Mouse (Mus musculus) cerebellum, adult 2 months (tissue): ENCODE results near the gene Wnt2. TPM values are rescaled to one million over a fixed set of nuclear protein-coding genes. Genes with fewer than 3 reads are reported as not detected.

Experiments
- DNase-seq, 2 experiments: peaks; one replicate each; pipeline ENCODE4 v3.0.0; 2021
- H3K27ac ChIP-seq: fragments of 200-500 bp; 2 replicates; pipeline ENCODE4 v1.5.1; 2012; ENCODE audit warnings: low read length, control low read depth, inconsistent platforms; ENCODE audit not compliant: insufficient read depth
- H3K27me3 ChIP-seq: fragments of 200-500 bp; 2 replicates; pipeline ENCODE4 v1.6.1; 2012; ENCODE audit warnings: inconsistent platforms, mild to moderate bottlenecking, low read length, moderate library complexity; ENCODE audit not compliant: control insufficient read depth, insufficient read depth
- H3K4me1 ChIP-seq: fragments of 200-500 bp; 2 replicates; pipeline ENCODE4 v1.6.1; 2011; ENCODE audit warnings: low read length; ENCODE audit not compliant: control insufficient read depth, insufficient read depth
- H3K4me3 ChIP-seq: fragments of 200-500 bp; replicated peaks from 2 replicates; pipeline ENCODE3; 2011; ENCODE audit warnings: mild to moderate bottlenecking, low read depth, low read length, control low read depth; ENCODE audit not compliant: insufficient read depth
- CTCF ChIP-seq: fragments of 200-500 bp; IDR thresholded peaks from 2 replicates; pipeline ENCODE4 v1.5.1; 2011; ENCODE audit warnings: low read depth, mild to moderate bottlenecking, control low read depth, low read length, moderate library complexity, borderline replicate concordance; ENCODE audit not compliant: insufficient read depth
- POLR2A ChIP-seq: fragments of 200-500 bp; IDR thresholded peaks from 2 replicates; pipeline ENCODE4 v1.6.1; 2011; ENCODE audit warnings: low read length, control low read depth, borderline replicate concordance; ENCODE audit not compliant: insufficient read depth
- WGBS: fragments of 180-500 bp; shearing (Covaris S2); methylation state at CpG from one replicate; pipeline ENCODE4 v1.1.7; 2018; 5-methylcytosine and 5-hydroxymethylcytosine counted together
- polyA plus RNA-seq: library from polyadenylated mRNA; depleted of rRNA; stranded (reverse); fragments of >200 nt; gene quantifications from 2 replicates; pipeline ENCODE4 v1.2.3, GENCODE M21; 2012; rRNA removed

Gene Wnt2
- 0.06 TPM in 1 of 2 replicates, not detected in the other for polyA plus RNA-seq

DNA sequence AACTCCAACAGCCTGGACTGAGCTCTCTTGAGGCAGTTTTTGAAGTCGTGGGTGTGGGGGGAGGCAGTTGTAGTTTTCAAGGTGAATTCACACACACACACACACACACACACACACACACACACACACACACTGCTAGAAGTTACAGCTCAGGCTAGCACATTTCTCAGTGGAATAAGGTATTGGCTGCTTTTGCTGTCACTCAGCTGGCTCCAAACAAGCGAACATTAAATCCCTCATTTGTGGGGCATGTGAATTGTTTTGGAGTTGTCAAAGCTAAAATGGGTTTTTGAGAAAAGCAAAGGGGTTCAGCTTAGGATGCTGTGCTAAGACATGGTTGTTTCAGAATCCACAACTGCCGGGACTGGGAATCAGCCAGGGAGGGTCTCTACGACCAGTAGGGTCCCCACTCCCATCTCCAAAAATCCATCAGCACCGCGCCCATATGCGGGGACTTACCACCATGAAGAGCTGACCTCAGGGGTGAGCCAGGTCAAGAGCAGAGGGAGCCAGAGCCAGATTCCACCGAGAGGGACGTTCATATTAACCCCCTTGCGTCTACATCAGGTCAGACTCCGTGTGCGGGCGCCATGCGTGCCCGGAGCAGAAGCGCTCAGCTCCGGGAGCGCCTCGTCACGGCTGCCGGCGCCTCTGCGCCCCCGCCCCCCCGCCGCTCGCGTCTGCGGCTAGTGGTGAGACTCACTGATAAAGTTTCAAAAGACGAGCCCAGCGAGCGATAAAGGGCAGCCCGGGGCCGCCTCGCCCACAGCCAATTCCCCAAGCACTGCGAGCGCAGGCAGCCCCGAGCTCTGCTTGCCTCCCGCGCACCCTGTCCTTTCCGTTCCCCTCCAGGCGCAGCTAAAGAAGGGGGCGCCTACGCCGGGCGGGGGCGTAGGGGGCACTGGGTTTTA, at the start of gene Wnt2:
Wnt2 (minus strand) TSS at position 840 of the 911 bp plus-strand sequence.
- H3K27me3 ChIP-seq, result peaks cover 3% of the 10 kb centered on the region; the same call in 1 of the 2 replicates
- peak within 1 kb of the TSS; percentile 43 for H3K4me3 ChIP-seq
- H3K27ac ChIP-seq, result no peak within 1 kb of the TSS
- peaks cover 10% of the 10 kb centered on the region for H3K4me1 ChIP-seq
- DNase-seq, result no peak
- TF ChIP-seq POLR2A (no peak), CTCF (no peak)
- WGBS, result 1% methylated on average over 46 of the region's 47 CpGs

DNA sequence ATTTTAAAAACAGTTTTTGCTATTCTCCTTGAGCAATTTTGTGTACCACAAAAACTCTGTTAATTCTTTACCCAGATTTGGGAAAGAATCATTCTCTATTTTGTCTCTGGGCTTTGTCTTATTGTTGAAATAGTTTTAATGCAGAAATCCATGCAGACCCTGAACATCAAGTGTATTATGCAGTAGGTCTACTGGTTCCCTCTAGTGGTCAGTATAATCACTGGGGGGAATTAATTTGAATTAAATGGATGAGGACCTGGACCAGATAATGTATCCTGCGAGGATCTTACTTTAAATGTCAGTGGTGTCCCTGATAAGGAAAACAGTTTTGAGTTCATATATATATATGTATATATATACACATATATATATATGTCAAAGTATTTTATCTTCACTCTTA, 48.2 kb upstream of the Wnt2 start:
- no peaks in the 10 kb centered on the region for H3K27me3 ChIP-seq
- no peak for TF ChIP-seq CTCF
- TF ChIP-seq POLR2A, result no peak
- no peak overlapping the region for H3K27ac ChIP-seq
- H3K4me1 ChIP-seq, result no peaks in the 10 kb centered on the region
- WGBS, result 17% methylated on average over 1 of the region's 1 CpGs
- H3K4me3 ChIP-seq, result no peak overlapping the region
- DNase-seq, result no peak

DNA sequence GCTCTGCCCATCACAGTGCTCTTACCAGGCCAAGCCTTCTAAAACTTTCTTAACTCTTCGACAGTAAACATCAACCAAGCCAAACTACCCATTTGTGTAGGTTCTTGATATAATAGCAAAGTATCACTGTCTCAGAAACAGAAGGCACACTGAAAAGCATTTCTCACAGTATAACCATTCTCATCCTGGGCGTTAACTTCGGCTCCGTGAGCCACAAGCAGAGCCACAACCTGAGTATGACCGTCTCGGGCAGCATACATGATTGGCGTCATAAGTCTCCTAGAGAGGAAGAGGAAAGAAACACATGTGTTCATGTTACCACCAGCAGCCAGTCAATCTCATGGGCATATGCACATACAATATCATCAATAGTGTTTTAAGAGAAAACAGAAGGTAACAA, 46.6 kb upstream of the Wnt2 start:
- 77% methylated on average over 7 of the region's 7 CpGs for WGBS
- TF ChIP-seq CTCF (no peak), POLR2A (no peak)

DNA sequence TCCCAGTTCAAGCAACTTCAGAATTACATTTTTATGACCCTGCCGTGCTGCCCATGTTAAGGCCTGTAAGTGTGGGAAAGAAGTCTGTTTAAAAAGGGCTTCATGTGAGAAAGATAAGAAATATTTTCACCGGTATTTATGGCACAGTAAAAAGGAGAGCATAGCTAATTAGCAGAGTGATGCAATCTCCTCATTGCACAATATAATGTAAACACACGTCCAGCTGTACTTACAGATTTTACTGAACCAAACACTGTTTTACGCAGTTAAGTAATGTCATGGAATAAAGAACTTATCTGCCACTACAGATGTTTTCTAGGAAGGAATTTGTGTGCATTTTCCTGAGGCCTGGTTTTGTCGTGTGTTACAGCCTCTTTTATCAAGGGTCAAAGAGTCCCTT, 46.2 kb upstream of the Wnt2 start:
- 71% methylated on average over 5 of the region's 5 CpGs for WGBS
- Histone ChIP-seq H3K4me1 (no peaks in the 10 kb centered on the region), H3K27ac (no peak overlapping the region), H3K27me3 (no peaks in the 10 kb centered on the region), H3K4me3 (no peak overlapping the region)
- TF ChIP-seq CTCF (no peak), POLR2A (no peak)
- DNase-seq, result no peak

More for the DNA sequence above, 46.6 kb upstream of the Wnt2 start:
- DNase-seq, result no peak
- Histone ChIP-seq H3K27me3 (no peaks in the 10 kb centered on the region), H3K4me3 (no peak overlapping the region), H3K27ac (no peak overlapping the region), H3K4me1 (no peaks in the 10 kb centered on the region)

DNA sequence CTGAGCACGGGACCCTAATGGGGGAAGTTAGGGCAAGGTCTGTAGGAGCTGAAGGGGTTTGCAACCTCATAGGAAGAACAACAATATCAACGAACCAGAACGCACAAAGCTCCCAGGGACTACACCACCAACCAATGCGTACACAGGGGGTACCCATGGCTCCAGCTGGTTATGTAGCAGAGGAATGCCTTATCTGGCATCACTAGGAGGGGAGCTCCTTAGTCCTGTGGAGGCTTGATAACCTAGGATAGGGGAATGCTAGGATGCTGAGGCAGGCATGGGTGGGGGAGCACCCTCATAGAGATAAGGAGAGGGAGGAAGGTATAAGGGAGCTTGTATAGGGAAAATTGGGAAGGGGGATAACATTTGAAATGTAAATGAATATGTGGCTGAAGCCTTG, 27.5 kb upstream of the Wnt2 start:
- no peak overlapping the region for H3K27ac ChIP-seq
- no peaks in the 10 kb centered on the region for H3K4me1 ChIP-seq
- WGBS, result 87% methylated on average over 4 of the region's 4 CpGs
- no peak for DNase-seq
- no peak for TF ChIP-seq POLR2A
- no peaks in the 10 kb centered on the region for H3K27me3 ChIP-seq
- H3K4me3 ChIP-seq, result no peak overlapping the region

DNA sequence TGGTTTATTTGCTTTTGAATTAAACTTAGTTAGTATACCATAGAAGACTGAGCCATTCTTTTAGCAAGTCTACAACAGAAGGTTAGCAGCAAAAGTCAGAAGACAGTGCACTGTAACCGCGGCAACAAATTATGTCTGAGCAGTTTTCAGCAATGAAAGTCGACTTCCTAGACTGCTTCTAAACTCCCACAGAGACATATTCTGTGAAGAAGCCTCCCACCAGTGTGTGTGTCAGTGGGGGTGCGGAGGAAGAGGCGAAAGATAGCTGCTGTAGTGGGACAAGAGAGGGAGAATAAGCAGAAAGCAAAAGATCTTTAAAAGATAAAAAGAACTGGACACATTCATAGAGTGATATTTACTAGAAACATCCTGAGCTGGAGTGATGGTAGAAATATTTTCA, 21.3 kb upstream of the Wnt2 start:
- Histone ChIP-seq H3K27ac (no peak overlapping the region), H3K4me3 (no peak overlapping the region), H3K4me1 (no peaks in the 10 kb centered on the region), H3K27me3 (no peaks in the 10 kb centered on the region)
- TF ChIP-seq CTCF (no peak), POLR2A (no peak)
- DNase-seq, result no peak
- 19% methylated on average over 5 of the region's 5 CpGs for WGBS

DNA sequence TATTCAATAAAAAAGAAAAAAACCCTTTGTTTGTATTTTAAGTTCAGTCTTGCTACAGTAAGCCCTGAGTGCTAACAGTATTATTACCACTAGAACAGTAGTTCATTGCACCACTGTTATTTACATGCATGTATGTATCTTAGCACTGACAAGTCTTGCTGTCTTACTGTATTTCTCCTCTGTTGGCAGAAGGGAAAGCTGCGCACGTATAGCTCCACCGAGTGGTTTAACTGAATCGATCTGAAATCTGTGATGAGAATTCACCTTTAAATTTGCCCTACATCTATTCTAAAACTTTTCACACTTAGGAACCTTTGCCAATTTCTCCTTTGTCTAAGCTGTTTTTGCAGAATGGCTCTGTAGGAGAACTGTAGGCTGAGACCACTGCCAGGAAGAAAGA, 13.9 kb upstream of the Wnt2 start:
- no peak for TF ChIP-seq CTCF
- TF ChIP-seq POLR2A, result no peak
- no peak overlapping the region for H3K27ac ChIP-seq
- H3K27me3 ChIP-seq, result no peaks in the 10 kb centered on the region
- no peak overlapping the region for H3K4me3 ChIP-seq
- WGBS, result 70% methylated on average over 4 of the region's 4 CpGs
- DNase-seq, result no peak
- no peaks in the 10 kb centered on the region for H3K4me1 ChIP-seq

DNA sequence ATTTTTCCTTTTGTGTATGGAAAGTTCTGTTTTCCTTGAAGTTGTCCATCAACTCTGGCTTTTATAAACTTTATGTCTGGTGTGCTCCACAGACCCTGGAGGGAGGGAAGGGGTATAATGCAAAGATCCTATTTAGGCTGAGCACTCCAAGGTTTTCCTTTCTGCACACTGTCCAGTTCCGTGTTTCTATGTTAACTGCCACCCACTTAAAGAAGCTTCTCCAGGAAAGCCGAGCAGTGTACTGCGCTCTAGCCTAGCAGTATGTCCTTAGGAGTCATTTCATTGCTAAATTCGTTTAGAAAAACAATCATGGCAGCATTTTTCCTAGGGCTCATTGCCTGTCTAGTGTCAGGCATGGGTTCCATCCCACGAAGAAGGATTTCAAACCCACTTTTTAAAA, 12.8 kb upstream of the Wnt2 start:
- no peaks in the 10 kb centered on the region for H3K4me1 ChIP-seq
- no peak overlapping the region for H3K27ac ChIP-seq
- DNase-seq, result no peak
- 79% methylated on average over 5 of the region's 5 CpGs for WGBS
- no peaks in the 10 kb centered on the region for H3K27me3 ChIP-seq
- TF ChIP-seq CTCF (no peak), POLR2A (no peak)
- H3K4me3 ChIP-seq, result no peak overlapping the region
